Mouse (Mus musculus) kidney, embryonic 14.5 days (tissue): ENCODE data around the gene Olfr312. TPM values are rescaled to one million over a fixed set of nuclear protein-coding genes. Genes with fewer than 3 reads are reported as not detected.

Experiments
- ATAC-seq: fragments of 200-750 bp; cut with Nextera tagmentation; 2 replicates; pipeline ENCODE4 v1.8.0; 2017; ENCODE audit warnings: moderate number of reproducible peaks, mild to moderate bottlenecking, moderate TSS enrichment, moderate library complexity; ENCODE audit not compliant: low FRiP score, low TSS enrichment
- H3K27ac ChIP-seq: fragments of 300-500 bp; sonication (generic); 2 replicates; pipeline ENCODE4 v1.5.1; 2014; ENCODE audit warnings: low read depth, mild to moderate bottlenecking, low read length, moderate library complexity, mixed read lengths
- H3K27me3 ChIP-seq: fragments of 300-500 bp; sonication (generic); 2 replicates; pipeline ENCODE4 v1.6.1; 2014; ENCODE audit warnings: mild to moderate bottlenecking, low read length; ENCODE audit not compliant: control insufficient read depth, insufficient read depth
- H3K36me3 ChIP-seq: fragments of 300-500 bp; sonication (generic); 2 replicates; pipeline ENCODE4 v1.6.1; 2014; ENCODE audit warnings: low read length, mixed read lengths; ENCODE audit not compliant: control insufficient read depth, insufficient read depth
- H3K4me1 ChIP-seq: fragments of 300-500 bp; sonication (generic); 2 replicates; pipeline ENCODE4 v1.6.1; 2014; ENCODE audit warnings: low read length, mixed read lengths; ENCODE audit not compliant: control insufficient read depth, insufficient read depth
- H3K4me2 ChIP-seq: fragments of 300-500 bp; sonication (generic); replicated peaks from 2 replicates; pipeline ENCODE4 v1.6.1; 2014; ENCODE audit warnings: low read depth, mild to moderate bottlenecking, low read length
- H3K4me3 ChIP-seq: fragments of 300-500 bp; sonication (generic); 2 replicates; pipeline ENCODE4 v1.5.1; 2014; ENCODE audit warnings: mild to moderate bottlenecking, low read length
- H3K9ac ChIP-seq: fragments of 300-500 bp; sonication (generic); 2 replicates; pipeline ENCODE4 v1.6.1; 2014; ENCODE audit warnings: low read depth, mild to moderate bottlenecking, low read length, moderate library complexity
- H3K9me3 ChIP-seq: fragments of 300-500 bp; sonication (generic); 2 replicates; pipeline ENCODE4 v1.6.1; 2016; ENCODE audit warnings: low read length; ENCODE audit not compliant: control insufficient read depth
- WGBS: fragments of 180-500 bp; shearing (Covaris S2); extraction: QIAGEN DNeasy Blood & Tissue Kit; methylation state at CpG from one replicate; pipeline ENCODE4 v1.1.7; 2014; 5-methylcytosine and 5-hydroxymethylcytosine counted together
- polyA plus RNA-seq: library from polyadenylated mRNA; unstranded; fragments of >200 nt; fragmentation: Nextera tagmentation; extraction: Ambion mirVana; gene quantifications from 2 replicates; pipeline ENCODE4 v1.2.1, GENCODE M21; 2014

Olfr312 gene
- polyA plus RNA-seq, 1 experiment from 2014 or later = not detected

DNA sequence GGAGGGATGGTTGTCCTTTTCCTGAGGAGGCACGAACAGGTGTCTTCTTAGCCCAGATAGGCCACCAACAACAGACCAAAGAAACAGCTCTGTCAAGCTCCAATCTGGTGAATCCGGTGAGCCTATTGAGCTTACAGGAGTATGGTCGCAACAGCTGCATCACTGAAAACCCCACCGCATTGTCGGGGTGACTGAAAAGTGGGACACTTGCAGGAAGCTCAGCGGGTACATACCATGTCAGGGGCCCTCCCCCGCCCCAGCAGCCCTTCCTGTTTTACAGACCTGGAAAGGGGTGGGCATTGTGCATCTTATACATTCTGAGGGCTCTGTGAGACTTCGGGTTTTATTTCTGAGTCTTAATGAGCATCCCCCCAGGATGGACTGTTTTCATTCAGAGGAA, 54.7 kb downstream of the Olfr312 start:
- Histone ChIP-seq H3K4me1 (no peaks in the 10 kb centered on the region), H3K27ac (no peak overlapping the region), H3K4me2 (no peak overlapping the region), H3K4me3 (no peak overlapping the region), H3K36me3 (peaks cover 35% of the 10 kb centered on the region), H3K9ac (no peak overlapping the region), H3K9me3 (no peaks in the 10 kb centered on the region), H3K27me3 (no peaks in the 10 kb centered on the region)
- 90% methylated on average over 8 of the region's 8 CpGs for WGBS
- no peak for ATAC-seq

Other genes starting within 250 kb of the Olfr312 start
- gene Olfr324, start 234.1 kb upstream of the Olfr312 start, polyA plus RNA-seq = not detected in 2 replicates
- not detected in 2 replicates for gene 2210407C18Rik, start 213.2 kb upstream of the Olfr312 start, polyA plus RNA-seq
- gene Olfr323, start 198.7 kb upstream of the Olfr312 start, polyA plus RNA-seq = not detected in 2 replicates
- gene Trim58, start 188.8 kb upstream of the Olfr312 start, polyA plus RNA-seq = not detected in 2 replicates
- gene Olfr322, start 170.5 kb upstream of the Olfr312 start, polyA plus RNA-seq = 0.07 TPM in 1 of 2 replicates, not detected in the other
- gene Olfr320, start 148.1 kb upstream of the Olfr312 start, polyA plus RNA-seq = not detected in 2 replicates
- not detected in 2 replicates for gene Olfr319, start 130.1 kb upstream of the Olfr312 start, polyA plus RNA-seq
- not detected in 2 replicates for gene Olfr318, start 105.2 kb upstream of the Olfr312 start, polyA plus RNA-seq
- gene Olfr317, start 90.0 kb upstream of the Olfr312 start, polyA plus RNA-seq = not detected in 2 replicates
- not detected in 2 replicates for gene Olfr316, start 76.5 kb upstream of the Olfr312 start, polyA plus RNA-seq
- not detected in 2 replicates for gene Olfr315, start 56.0 kb upstream of the Olfr312 start, polyA plus RNA-seq
- gene Olfr314, start 46.3 kb upstream of the Olfr312 start, polyA plus RNA-seq = not detected in 2 replicates
- not detected in 2 replicates for gene Fam183b, start 27.3 kb upstream of the Olfr312 start, polyA plus RNA-seq
- not detected in 2 replicates for gene Olfr313, start 14.2 kb upstream of the Olfr312 start, polyA plus RNA-seq
- gene Olfr311, start 10.0 kb downstream of the Olfr312 start, polyA plus RNA-seq = not detected in 2 replicates
- gene Gm12258, start 17.9 kb downstream of the Olfr312 start, polyA plus RNA-seq = 5.9 and 10.7 TPM in 2 replicates
- 6.4 and 8.8 TPM in 2 replicates for gene 2810021J22Rik, start 38.0 kb downstream of the Olfr312 start, polyA plus RNA-seq
- 5.0 and 9.6 TPM in 2 replicates for gene Zfp39, start 75.0 kb downstream of the Olfr312 start, polyA plus RNA-seq
- 0.09 TPM in 1 of 2 replicates, not detected in the other for gene Btnl10, start 88.7 kb downstream of the Olfr312 start, polyA plus RNA-seq
- gene Rnf187, start 109.7 kb downstream of the Olfr312 start, polyA plus RNA-seq = 229 and 304 TPM in 2 replicates
- 29.9 and 146 TPM in 2 replicates for gene Hist3h2ba, start 119.7 kb downstream of the Olfr312 start, polyA plus RNA-seq
- gene Hist3h2a, start 125.4 kb downstream of the Olfr312 start, polyA plus RNA-seq = 31.8 and 32.7 TPM in 2 replicates
- 0.63 and 0.65 TPM in 2 replicates for gene Trim17, start 125.4 kb downstream of the Olfr312 start, polyA plus RNA-seq
- gene Trim11, start 148.9 kb downstream of the Olfr312 start, polyA plus RNA-seq = 16.7 and 19.8 TPM in 2 replicates